Mouse (Mus musculus) stomach, embryonic 16.5 days (tissue): ENCODE data around the gene Ebf3. TPM values are rescaled to one million over a fixed set of nuclear protein-coding genes. Genes with fewer than 3 reads are reported as not detected.

Source experiments
- ATAC-seq: fragments of 200-750 bp; cut with Nextera tagmentation; 2 replicates; pipeline ENCODE4 v1.8.0; 2017; ENCODE audit warnings: moderate number of reproducible peaks, moderate TSS enrichment; ENCODE audit not compliant: insufficient read depth, low FRiP score
- H3K27ac ChIP-seq: fragments of 300-500 bp; sonication (generic); 2 replicates; pipeline ENCODE4 v1.5.1; 2014; ENCODE audit warnings: low read length
- H3K27me3 ChIP-seq: fragments of 300-500 bp; sonication (generic); 2 replicates; pipeline ENCODE4 v1.6.1; 2014; ENCODE audit warnings: low read length, control low read depth, mixed read lengths; ENCODE audit not compliant: control insufficient read depth, insufficient read depth
- H3K36me3 ChIP-seq: fragments of 300-500 bp; sonication (generic); 2 replicates; pipeline ENCODE4 v1.6.1; 2014; ENCODE audit warnings: low read length; ENCODE audit not compliant: control insufficient read depth, insufficient read depth
- H3K4me1 ChIP-seq: fragments of 300-500 bp; sonication (generic); 2 replicates; pipeline ENCODE4 v1.6.1; 2014; ENCODE audit warnings: low read length, control low read depth, mixed read lengths; ENCODE audit not compliant: control insufficient read depth, insufficient read depth
- H3K4me2 ChIP-seq: fragments of 300-500 bp; sonication (generic); 2 replicates; pipeline ENCODE4 v1.6.1; 2014; ENCODE audit warnings: low read depth, low read length, mixed read lengths
- H3K4me3 ChIP-seq: fragments of 300-500 bp; sonication (generic); replicated peaks from 2 replicates; pipeline ENCODE4 v1.5.1; 2014; ENCODE audit warnings: mild to moderate bottlenecking, low read length
- H3K9ac ChIP-seq: fragments of 300-500 bp; sonication (generic); 2 replicates; pipeline ENCODE4 v1.6.1; 2014; ENCODE audit warnings: low read length
- H3K9me3 ChIP-seq: fragments of 300-500 bp; sonication (generic); replicated peaks from 2 replicates; pipeline ENCODE4 v1.6.1; 2016; ENCODE audit warnings: low read length, control low read depth; ENCODE audit not compliant: control insufficient read depth
- WGBS: fragments of 180-500 bp; shearing (Covaris S2); extraction: QIAGEN DNeasy Blood & Tissue Kit; methylation state at CpG from one replicate; pipeline ENCODE4 v1.1.7; 2014; 5-methylcytosine and 5-hydroxymethylcytosine counted together
- polyA plus RNA-seq: library from polyadenylated mRNA; unstranded; fragments of >200 nt; fragmentation: Nextera tagmentation; extraction: Ambion mirVana; gene quantifications from 2 replicates; pipeline ENCODE4 v1.2.1, GENCODE M21; 2015

Ebf3 gene
- 0.79 and 0.84 TPM in 2 replicates for polyA plus RNA-seq

DNA sequence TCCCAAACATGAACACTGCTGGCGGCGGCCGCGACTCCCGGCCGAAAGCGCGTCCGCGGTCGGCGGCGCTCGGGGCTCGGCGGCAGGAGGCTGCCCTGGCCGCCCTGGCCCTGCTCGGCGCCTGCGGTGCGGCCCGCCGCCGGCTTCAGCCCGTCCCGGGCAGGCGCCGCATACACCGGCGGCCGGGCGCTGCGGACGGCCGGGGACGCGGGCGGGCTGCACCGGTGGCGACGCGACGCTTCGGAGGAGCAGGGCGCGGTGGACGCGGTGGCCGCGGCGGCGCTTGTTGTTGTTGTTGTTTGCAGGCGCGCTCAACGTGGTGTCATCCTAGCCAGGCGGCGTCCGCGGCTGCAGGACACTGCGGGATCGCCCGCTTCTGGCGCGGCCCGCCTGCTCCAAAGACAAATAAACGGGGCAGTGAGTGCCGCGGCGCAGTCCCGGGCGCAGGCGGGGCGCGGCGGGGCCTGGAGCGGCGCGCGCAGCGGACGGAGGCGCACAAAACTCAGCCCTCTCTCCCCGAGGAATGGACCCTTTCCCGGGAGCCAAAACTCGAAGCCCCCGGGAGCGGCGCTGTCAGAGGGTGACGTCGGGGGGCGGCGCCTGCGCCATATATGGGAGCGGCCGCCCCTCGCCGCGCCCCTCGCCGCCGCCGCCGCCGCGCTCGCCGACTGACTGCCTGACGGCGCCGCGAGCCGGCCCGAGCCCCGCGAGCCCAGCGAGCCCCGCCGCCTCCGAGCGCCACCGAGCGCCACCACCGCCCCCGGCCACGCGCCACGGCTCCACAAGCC, at the start of gene Ebf3:
Gene Ebf3, minus strand, starts transcription at position 542 of the 788 bp plus-strand sequence.
- ATAC-seq = peak; percentile 91
- peaks cover 29% of the 10 kb centered on the region for H3K4me1 ChIP-seq
- H3K9ac ChIP-seq = peak within 1 kb of the TSS; percentile 73
- under 1% methylated on average over 118 of the region's 127 CpGs for WGBS
- peaks cover 87% of the 10 kb centered on the region for H3K27me3 ChIP-seq
- no peak within 1 kb of the TSS; the same call in 1 of the 2 replicates for H3K27ac ChIP-seq
- no peaks in the 10 kb centered on the region for H3K36me3 ChIP-seq
- H3K4me3 ChIP-seq = peak within 1 kb of the TSS; percentile 61
- H3K9me3 ChIP-seq = no peaks in the 10 kb centered on the region
- H3K4me2 ChIP-seq = peak within 1 kb of the TSS; percentile 95

DNA sequence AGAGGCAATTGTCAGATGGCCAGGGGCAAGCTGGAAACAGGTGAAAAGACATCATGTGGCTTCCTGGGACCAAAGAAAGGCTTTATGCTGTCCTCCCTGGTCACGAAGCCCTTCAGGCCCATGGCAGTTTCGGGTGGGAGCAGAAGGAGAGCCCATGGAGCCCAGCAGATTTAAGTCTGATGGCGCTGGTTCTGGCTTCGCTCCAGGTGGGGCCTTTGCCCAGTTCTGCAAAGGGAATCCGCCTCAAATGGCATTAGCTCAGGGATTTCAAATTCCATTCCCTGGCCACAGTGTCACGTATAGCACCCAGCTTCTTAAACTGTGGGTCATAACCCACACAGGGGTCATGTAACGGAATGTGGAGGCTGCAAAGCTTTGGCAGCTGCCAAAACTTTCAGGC, 32.6 kb upstream of the Ebf3 start:
- H3K9ac ChIP-seq = no peak overlapping the region
- H3K9me3 ChIP-seq = no peaks in the 10 kb centered on the region
- WGBS = 74% methylated on average over 7 of the region's 7 CpGs
- H3K4me2 ChIP-seq = no peak overlapping the region
- no peaks in the 10 kb centered on the region for H3K4me1 ChIP-seq
- H3K4me3 ChIP-seq = no peak overlapping the region
- no peaks in the 10 kb centered on the region for H3K27me3 ChIP-seq
- ATAC-seq = no peak
- H3K27ac ChIP-seq = no peak overlapping the region
- H3K36me3 ChIP-seq = no peaks in the 10 kb centered on the region

DNA sequence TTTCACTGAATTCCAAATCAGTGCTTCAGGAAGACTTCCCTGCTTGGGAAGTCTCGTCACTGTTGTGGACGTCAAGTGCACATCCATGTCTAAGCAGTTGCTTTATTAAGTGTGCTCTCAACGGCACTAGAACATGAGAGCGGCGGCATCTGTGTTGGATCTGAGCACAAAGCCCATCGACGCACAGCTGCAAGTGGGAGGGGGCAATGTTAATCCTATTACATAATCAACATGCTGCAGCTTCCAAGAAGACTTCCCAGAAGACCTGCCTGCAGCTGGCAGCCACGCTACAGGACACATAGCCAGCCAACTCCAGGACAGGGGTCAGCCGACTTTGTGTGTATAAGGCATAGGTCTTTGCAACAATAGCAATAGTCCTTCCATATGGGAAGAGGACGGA, 31.8 kb upstream of the Ebf3 start:
- Histone ChIP-seq H3K4me2 (no peak overlapping the region), H3K4me1 (no peaks in the 10 kb centered on the region), H3K9ac (no peak overlapping the region), H3K36me3 (no peaks in the 10 kb centered on the region), H3K27me3 (no peaks in the 10 kb centered on the region), H3K27ac (no peak overlapping the region), H3K4me3 (no peak overlapping the region), H3K9me3 (no peaks in the 10 kb centered on the region)
- 56% methylated on average over 10 of the region's 10 CpGs for WGBS
- no peak for ATAC-seq

GRCm38 (mm10) chr7:137333951-137334350, 19.7 kb upstream of the Ebf3 start:
- no peak for ATAC-seq
- no peak overlapping the region for H3K4me3 ChIP-seq
- WGBS = 81% methylated on average over 2 of the region's 2 CpGs

DNA sequence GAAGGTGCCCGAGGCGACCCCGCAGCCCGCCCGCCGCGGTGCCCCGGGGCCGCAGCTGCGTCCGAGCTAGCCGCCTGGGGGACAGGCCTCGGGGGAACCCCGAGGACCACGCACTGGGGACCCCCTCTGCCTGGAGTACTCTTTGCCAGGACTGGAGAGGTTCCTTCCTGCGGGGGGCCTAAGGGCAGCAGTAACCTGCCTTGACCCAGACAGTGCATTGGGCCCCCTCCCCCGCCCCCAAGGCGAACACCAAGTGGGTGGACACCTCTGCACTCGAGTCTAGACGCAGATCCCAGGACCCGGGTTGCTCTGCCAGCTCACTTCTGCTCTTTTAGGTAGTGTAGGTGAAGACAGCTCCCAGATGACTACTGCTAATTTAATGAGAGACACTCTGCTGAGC, 8.7 kb upstream of the Ebf3 start:
- Histone ChIP-seq H3K9ac (peak overlapping the region; percentile 54), H3K27ac (no peak overlapping the region), H3K36me3 (no peaks in the 10 kb centered on the region), H3K4me3 (peak overlapping the region; percentile 42), H3K27me3 (peaks cover 78% of the 10 kb centered on the region), H3K9me3 (0 out of 2 replicates have a peak, but pooled peaks cover 5% of the 10 kb centered on the region), H3K4me1 (peaks cover 16% of the 10 kb centered on the region), H3K4me2 (peak overlapping the region; percentile 61)
- WGBS = under 1% methylated on average over 21 of the region's 21 CpGs
- no peak for ATAC-seq

More at GRCm38 (mm10) chr7:137333951-137334350, 19.7 kb upstream of the Ebf3 start:
- H3K27me3 ChIP-seq = peaks cover 6% of the 10 kb centered on the region
- no peaks in the 10 kb centered on the region for H3K9me3 ChIP-seq
- no peak overlapping the region for H3K4me2 ChIP-seq
- no peak overlapping the region for H3K9ac ChIP-seq
- no peak overlapping the region for H3K27ac ChIP-seq
- H3K4me1 ChIP-seq = no peaks in the 10 kb centered on the region
- H3K36me3 ChIP-seq = no peaks in the 10 kb centered on the region

DNA sequence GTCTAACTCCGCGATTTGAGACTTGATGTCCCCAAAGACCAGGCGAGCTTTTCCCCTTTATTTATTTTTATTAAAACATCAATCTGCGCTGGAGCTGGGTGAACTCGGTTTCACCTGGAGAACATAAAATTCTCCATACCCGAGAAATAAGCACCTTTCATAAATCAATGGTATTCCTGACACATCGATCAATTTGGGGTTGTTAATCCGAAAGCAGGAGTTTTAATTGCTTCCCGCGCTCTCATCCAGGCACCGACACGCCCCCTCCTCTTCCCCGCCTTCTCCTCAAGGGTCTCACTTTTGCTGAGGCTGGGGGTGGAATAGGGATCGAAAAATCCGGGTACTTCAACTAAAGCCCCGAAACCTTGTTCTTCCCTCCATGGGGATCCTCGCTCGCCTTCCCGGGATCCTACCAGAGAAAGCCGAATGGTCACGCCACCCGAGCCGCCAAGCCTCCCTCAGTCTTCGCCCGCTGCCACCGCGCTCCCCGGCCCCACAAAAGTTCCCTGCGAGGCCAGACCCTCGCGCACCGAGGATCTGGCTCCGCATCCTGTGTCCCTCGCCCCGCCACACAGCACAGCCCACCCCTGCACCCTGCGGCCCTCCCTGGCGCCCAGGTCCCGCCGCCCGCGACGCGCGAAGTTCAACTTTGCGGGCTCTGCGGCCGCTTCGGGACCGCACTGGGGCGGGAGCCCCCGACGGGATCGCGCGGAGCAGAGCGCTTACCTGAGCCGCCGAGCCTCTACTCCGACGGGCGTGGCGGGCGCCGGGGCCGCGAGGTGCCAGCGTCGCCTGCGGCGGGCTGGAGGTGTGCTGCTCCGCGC, 7.9 kb upstream of the Ebf3 start:
- under 1% methylated on average over 70 of the region's 72 CpGs for WGBS
- no peak for ATAC-seq
- Histone ChIP-seq H3K4me3 (peak overlapping the region; percentile 42), H3K4me2 (peak overlapping the region; percentile 61), H3K27ac (no peak overlapping the region), H3K4me1 (peaks cover 16% of the 10 kb centered on the region), H3K9me3 (0 out of 2 replicates have a peak, but pooled peaks cover 5% of the 10 kb centered on the region), H3K9ac (peak overlapping the region; percentile 54), H3K36me3 (no peaks in the 10 kb centered on the region), H3K27me3 (peaks cover 86% of the 10 kb centered on the region)

DNA sequence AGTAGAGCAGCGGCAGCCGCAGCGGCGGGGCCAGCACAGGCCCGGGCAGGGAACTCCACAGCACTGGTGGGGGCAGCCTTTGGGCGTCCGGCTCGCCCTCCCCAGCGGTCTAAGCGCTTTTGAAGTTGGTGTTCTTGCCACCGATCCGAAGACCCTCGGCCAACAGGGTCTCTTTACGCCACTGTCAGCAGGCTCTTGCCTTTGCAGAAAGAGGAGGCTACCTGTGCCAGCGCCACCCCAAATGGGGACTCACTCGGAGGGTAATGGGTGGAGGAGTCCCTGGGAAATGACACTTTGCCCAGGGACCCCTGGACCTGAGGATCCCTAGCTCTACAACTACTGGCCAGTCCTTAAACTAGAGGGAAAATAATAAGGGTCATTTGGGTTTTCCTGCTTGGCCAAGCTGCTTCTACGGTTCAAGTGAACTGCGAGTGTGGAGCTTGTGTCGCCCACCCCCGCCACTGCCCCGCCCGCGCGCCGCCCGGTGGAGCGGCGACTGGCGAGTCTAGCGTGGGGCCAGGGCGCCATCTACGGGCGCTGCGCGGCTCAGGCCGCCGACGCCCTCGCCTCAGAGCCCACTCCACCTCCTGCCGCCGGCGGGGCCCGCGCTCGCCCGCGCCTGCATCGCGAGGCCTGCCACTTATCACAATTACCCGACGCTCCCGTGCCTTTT, 7.0 kb upstream of the Ebf3 start:
- Histone ChIP-seq H3K9ac (no peak overlapping the region), H3K9me3 (0 out of 2 replicates have a peak, but pooled peaks cover 5% of the 10 kb centered on the region), H3K27ac (no peak overlapping the region), H3K27me3 (peaks cover 88% of the 10 kb centered on the region), H3K4me1 (peaks cover 16% of the 10 kb centered on the region), H3K36me3 (no peaks in the 10 kb centered on the region), H3K4me3 (peak overlapping the region; percentile 42), H3K4me2 (peak overlapping the region; percentile 61)
- peak; percentile 73; the same call in 1 of the 2 replicates for ATAC-seq
- under 1% methylated on average over 52 of the region's 52 CpGs for WGBS

- Histone ChIP-seq H3K27me3 (peaks cover 93% of the 10 kb centered on the region), H3K27ac (no peak overlapping the region), H3K36me3 (no peaks in the 10 kb centered on the region), H3K4me1 (peaks cover 16% of the 10 kb centered on the region), H3K4me3 (no peak overlapping the region), H3K9ac (no peak overlapping the region), H3K9me3 (no peaks in the 10 kb centered on the region), H3K4me2 (no peak overlapping the region)
- no peak for ATAC-seq
- 6% methylated on average over 11 of the region's 11 CpGs for WGBS
Measured at GRCm38 (mm10) chr7:137320320-137320719, 6.1 kb upstream of the Ebf3 start.
